Mouse (Mus musculus): Measurements from ENCODE around the gene Gm20388.

DNA sequence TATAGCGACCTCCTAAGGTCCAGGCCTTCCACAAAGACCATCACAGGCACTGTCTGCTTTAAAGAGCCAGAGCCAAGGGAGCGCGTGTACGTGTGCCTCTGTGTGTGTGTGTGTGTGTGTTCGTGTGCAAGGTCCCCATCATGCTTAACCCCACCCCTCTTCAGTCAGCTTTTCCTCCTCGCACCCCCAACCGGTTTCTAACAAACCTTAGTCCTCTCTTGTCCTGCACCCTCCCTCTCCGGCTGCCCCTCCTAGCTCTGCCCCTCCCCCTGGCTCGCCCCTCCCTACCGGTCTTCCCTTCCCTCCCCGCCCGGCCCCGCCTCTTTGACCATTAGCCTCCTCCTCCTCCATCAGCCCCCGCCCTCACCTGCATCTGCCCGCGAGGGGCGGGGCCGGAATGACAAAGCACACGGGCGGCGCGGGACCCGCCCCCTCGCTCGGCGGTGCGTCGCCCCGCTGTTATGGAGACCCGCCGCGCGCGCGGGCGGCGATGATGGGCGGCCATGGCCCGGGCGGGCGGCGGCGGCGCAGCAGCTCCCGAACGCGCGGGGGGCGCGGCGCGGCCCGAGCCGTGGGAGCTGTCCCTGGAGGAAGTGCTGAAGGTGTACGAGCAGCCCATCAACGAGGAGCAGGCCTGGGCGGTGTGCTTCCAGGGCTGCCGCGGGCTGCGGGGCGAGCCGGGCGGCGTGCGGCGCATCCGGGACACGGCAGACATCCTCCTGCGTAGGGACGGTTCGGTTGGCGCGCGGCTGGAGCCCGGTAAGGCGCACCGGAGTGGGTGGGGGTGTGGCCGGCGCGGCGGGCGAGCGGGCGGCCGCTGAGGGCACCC lies 3421.8 kb downstream of the Gm20388 start, which contains the start of gene Spire2:
- TF ChIP-seq HCFC1 (IDR thresholded peaks at IDR 0.05; ENCODE audit: borderline replicate concordance, insufficient read depth, low read length) (peak; percentile 37; the same call in 1 of the 2 replicates), CHD2 (IDR thresholded peaks at IDR 0.05; ENCODE audit: low read depth, low read length) (no peak), ZNF384 (IDR thresholded peaks at IDR 0.05; ENCODE audit: low read depth, low read length) (no peak)
